Mouse (Mus musculus): ENCODE results near the gene Tnfaip8l3.
"Not testable (repeated sequence)": the region's sequence is repeated elsewhere in the genome, so short reads cannot be mapped to it uniquely, and the experiment has no call there.

Gene Tnfaip8l3

DNA sequence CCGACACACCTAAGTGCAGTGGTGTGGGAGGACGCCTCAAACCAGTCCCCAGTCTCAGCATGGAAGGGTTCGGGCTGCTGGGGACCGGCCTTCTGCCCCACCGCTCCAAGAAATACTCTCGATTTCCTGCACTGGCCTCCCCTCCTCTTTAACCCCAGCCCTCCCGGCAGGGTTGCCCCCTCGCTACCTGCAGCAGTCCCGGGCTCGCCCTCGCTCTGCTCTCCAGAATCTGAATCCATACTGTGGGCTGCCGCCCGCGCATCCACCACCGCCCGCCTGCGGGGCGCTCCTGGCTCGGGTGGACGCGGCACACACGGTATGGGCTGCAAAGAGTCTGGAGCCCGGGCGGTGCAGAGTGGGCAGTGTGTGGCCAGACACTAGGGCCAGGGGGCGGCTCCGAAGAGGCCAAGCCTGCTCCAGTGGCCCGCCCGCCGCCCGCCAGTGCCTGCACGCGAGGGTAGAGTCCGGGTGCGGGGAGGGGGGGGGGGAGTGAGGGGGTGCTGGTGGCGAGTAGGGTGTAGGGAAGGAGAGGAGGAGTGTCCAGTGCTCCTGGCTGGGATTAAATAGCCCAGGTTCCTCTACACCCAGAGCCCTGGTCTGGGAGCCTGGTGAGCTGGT is at the start of gene Tnfaip8l3:
Tnfaip8l3 (minus strand) TSS at position 357 of the 618 bp plus-strand sequence.
- in situ Hi-C loops (cut with MboI), result no loop called here

DNA sequence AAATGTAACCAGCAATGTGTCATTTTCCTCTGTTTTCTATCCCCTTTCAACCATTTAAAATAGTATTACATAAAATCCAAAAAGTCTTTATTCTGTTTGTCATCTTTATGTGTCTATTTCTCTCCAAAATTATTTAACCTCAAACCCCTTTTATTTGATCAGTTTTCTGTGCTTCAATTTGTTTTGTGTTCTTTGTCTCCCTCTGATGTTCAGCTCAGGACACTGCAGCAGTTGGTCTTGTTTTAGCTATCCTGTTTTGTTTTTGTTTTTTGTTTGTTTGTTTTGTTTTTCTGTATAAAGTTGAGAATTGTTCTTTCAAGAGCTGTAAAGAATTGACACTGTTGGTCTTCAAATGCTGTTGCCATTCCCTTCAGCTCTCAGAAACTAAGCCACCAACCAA is 44.5 kb upstream of the Tnfaip8l3 start:
- in situ Hi-C loops (cut with MboI), result no loop called here

DNA sequence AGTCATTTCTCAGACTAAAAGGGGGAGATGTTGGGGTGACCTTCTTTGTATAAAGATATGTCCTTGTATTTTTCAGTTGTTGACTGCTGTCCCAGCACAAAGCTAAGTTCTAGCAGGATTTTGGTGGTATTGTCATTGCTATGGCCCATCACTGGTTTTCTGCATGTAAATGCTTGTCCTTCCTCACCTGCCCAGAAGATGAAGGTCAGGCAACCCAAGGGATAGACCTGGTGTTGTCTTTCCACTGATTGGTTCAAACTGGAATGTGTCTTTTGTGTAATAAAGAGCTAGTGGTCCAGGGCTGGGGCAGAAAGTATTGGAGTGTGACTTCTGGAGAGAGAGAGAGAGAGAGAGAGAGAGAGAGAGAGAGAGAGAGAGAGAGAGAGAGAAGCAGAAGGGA is 30.4 kb upstream of the Tnfaip8l3 start:
- in situ Hi-C loops (cut with MboI), result no loop called here

DNA sequence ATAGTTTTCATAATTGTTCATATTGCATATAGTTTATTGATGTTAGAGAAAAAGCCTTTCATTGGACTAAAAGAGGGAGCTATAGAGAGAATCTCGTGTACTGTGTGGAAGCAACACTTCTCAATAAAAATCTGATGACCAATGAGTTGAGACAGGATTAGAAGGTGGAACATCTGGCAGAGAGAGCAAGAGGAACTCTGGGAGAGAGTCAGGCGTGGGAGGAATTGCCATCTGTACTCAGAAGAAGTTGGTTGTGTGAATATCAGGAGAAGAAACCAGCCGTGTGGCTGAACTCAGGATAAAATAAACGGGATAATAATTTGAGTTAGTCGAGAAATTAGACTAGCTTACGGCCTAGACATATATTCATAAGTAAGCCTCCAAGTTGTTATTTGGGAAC is 28.9 kb upstream of the Tnfaip8l3 start:
- in situ Hi-C loops (cut with MboI), result no loop called here

DNA sequence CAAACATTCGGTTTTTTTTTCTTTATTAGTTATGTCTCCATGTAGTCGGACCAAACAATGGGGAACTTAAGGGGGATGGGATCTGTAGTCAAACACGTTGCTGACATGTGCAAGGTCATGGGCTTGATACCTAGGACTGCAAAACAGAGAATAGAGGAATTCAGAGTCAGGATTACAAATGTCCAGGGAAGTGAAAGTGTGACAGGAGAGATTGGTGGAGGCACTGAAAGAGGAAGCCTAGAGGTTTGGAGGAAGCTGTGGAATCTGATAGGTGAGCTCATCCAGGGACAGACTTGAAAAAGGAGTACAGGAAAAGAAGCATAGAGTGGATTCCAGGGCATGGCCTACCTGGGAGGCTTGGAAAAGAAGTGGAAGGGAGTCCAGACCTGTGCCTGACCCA is 16.1 kb upstream of the Tnfaip8l3 start:
- in situ Hi-C loops (cut with MboI), result no loop called here

DNA sequence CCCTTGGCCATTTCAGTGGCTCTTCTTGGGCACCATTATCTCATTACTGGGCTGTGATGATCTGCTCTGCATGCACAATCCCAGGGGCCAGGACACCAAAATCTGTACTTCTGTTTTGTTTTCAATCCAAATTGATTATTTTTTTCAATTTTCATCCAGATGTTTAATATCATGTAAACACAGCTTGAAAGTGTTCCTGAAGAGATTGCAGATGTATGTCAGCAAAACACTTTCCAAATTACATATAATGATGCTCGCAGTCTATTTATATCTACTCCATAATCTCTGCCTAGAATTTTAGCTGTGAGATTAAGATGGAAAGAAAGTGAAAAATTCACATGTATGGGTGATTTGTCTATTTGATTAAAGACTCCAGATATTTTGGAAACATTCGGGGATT is 9.6 kb upstream of the Tnfaip8l3 start:
- in situ Hi-C loops (cut with MboI), result no loop called here

DNA sequence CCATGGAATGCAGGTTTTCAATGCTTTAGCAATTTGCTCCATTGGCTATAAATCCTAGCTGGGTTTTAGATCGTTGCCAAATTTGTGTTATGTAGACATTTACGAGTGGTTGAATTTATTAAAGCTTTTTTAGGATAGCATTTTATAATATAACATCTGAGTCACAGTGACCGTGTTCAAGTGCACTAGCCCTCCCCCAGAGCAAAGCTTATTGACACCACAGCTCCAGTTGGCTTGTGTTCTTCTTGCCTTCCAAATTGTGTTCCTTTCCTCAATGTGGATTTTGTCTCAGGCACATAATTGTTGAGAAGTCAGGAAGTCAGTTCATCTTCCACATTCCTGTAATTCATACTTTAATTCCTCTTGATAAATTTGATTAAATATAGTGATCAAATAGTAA is 6.7 kb upstream of the Tnfaip8l3 start:
- in situ Hi-C loops (cut with MboI), result no loop called here

DNA sequence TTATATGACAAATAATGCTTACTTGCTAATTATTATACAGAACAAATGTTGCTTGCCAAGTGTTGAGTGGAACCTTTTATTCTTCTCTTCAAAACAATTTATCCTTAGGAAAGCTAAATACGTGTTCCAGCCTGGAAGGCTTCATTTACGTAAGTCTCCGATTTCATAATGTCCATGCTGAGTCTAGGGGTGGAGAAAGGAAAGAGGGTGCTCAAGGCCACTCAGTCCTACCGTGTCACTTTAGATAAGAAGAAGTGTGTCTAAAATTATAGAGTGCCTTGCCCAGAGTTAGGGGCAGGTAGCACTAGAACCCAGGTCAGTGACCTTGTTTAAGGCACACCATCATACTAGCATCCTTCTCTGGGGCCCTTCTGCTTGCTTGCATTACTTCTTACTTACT is 5.5 kb upstream of the Tnfaip8l3 start:
- in situ Hi-C loops (cut with MboI), result no loop called here

DNA sequence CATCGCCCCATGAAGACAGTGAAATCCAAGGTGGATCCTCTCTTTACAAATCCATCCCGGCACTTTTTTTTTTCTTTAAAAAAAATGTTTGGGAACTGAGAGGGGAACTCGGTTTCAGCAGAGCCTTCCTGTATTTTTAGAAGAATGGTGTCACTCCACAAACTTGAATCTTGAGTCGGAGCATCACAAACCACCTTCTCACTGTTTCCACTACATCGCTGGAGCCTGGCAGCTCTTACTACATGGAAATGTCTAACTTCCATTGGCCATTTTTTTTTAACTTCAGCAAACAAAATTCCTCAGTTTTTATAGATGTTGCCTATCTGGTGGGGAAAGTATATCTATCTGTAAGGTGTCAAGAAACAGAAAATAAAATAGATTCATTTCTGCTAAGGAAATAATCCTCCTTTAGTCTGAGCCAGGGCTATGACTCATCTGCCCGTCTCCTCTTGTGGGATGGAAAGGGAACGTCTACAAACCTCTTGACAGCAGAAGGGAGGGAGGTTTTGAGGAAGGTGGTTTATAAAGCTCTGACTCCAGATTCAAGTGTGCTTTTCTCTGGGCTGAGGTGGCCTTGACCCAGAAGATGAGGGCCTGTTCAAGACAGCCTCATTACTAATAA is 3.4 kb upstream of the Tnfaip8l3 start:
- in situ Hi-C loops (cut with MboI), result no loop called here

DNA sequence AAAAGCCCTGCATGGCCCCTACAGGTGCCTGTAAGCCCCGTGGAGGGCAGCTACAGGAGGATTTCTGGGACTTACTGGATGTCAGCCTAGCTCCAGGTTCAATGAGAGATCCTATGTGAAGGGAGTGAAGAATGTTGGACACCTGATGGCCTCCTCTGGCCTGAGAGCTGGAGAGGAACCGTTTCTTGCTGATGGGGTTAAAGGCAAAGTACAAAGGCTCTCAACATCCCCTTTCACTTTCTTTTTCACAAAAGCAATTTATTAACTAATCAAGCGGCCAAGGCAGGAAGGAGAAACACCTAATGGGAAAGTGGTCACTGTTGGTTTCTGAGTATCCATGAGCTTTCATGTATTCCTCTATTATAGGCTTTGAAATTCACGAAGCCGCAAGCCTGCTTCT is 1.0 kb upstream of the Tnfaip8l3 start:
- in situ Hi-C loops (cut with MboI), result no loop called here

DNA sequence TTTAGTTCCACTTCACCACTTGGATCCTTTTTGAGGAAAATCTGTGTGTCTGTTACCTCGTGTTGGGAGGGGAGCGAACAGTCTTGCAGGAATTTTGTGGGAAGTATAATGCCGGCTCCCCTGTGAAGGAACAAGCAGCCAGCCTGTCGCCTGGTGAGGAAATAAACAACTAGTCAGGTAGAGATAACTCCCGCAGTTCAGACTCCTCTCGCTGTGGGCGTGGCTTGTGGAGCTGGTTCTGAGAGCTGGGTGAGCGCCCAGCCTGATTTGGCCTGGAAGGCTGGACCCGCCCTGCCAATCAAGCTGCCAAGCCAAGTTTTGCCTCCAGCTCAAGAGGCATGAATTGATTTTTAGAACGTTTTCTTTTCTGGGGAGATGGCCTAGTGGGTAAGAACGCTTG is 589 bp upstream of the Tnfaip8l3 start:
- in situ Hi-C loops (cut with MboI), result no loop called here

DNA sequence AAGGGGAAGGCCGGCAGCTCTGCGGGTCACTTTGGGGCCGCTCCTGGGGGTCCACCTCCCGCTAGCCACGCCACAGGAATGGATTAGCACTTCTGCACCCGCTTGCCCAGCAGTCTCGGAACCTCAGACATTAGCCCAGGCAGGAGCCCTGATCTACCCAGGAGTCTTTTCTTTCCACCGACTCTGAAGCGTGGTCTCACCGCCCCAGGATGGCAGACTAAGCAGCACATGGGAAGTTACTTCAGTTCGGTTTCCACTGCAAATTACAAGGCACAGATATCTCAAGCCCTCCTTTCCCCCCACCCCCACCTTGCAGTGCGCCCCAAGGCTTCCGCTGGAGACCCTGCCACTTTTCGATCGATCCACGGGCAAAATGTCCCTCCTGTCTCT is 551 bp downstream of the Tnfaip8l3 start:
- in situ Hi-C loops (cut with MboI), result no loop called here

DNA sequence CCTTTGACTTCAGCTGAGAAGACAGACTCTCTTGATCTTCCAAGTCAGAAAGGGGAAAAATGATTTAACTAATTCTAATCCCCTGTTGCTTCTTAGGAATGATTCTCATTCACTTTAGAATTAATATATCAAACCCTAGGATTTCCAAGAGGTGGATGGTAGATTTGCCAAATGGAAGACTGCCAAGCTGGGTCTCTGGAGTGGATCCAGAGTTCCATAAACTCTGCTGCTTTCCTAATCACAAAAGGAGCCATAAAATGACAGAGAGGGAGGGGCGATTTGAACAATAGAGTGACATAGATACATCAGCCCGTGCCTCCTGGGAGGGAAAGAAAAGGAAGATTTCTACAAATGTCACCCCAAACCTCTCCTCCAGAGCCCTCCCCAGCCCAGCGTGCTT is 3.4 kb downstream of the Tnfaip8l3 start:
- in situ Hi-C loops (cut with MboI), result no loop called here

DNA sequence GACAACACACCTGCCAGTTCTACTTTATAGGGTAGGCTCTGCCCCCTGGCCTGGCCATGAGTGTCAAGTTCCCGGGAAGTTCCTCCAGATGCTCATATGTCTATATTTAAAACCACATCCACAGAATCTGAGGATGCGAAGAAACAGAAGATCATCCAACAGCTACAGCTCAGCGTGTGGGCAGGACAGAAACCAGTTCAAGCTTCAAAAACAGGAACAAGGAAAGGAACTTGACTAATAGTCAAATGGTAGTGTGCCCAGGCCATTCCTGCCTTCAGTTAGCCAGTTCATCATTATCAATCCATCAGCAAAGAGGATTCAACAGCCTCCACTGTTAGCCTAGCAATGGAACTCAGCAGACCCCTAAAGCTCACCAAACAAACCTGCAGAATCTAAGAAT is 4.5 kb downstream of the Tnfaip8l3 start:
- in situ Hi-C loops (cut with MboI), result no loop called here

DNA sequence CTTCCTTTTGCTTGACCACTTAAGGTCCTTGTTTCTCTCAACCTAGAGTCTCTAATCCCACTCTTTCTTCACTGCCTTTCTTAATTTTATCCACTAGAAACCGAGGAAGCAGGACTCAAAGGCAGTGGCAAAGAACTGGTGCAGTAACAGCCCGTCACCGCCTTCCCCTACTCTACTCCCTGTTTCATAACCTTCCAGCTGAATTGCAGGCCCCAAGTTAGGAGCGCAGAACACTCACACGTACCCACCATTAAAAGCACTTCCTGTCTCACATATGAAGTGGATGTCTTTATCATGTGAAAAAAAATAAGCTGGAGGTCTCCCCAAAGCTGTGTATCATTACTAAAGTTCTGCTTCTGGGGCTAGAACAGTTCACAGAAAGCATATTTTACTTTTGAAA is 6.5 kb downstream of the Tnfaip8l3 start:
- in situ Hi-C loops (cut with MboI), result no loop called here

DNA sequence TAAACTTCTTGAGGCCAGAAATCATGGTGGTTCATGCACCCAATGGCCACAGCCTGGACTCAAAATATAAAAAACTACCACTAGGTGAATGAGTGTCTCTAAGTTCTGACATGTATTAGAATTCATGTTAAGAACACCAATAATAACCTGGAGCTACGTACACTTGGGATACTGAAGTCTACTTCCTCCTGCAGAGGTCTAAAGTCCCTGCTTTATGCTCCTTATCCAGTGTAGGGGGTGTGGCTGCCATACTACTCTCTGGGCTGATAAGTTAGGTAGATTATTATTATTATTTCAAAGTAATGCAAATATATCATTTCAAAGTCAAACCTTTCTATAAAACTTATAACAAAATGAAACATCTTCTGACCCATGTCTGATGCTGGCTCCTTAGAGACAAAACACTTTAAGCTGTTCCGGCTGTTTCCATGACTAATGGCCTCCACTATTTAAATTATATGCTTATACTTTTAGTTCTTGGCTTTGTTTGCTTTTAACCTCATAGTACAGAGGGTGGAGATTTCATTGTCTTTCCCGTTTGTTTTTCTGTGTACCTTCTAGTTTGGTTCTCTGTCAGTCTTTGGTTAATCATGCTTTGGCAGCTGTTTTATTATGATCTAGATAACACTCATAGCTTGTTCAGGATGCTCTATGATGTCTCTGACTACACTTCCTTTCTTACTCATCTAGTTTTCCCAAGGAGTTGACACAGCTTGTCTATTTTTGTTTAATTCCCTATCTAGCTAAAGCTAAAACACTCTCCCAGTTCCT is 16.7 kb downstream of the Tnfaip8l3 start:
- in situ Hi-C loops (cut with MboI), result no loop called here

DNA sequence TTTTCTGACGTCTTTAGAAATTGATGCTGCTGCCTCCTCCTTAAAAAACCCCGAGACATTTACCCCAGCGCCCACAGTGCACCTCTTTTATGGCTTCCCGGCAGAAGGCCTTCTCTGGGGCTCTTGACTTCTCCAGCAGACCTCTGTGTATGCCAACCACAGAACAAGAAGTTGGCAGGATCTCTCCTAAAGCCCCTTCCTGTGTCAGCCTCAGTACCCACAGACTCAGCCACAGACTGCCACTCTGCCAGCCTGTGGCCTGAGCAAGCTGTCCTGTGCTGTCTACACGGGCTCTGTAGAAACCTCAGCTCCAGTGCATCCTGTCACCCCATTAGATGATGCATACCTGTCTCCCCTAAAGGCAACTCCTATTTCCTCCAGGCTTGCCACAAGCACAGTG is 19.2 kb downstream of the Tnfaip8l3 start:
- in situ Hi-C loops (cut with MboI), result no loop called here

DNA sequence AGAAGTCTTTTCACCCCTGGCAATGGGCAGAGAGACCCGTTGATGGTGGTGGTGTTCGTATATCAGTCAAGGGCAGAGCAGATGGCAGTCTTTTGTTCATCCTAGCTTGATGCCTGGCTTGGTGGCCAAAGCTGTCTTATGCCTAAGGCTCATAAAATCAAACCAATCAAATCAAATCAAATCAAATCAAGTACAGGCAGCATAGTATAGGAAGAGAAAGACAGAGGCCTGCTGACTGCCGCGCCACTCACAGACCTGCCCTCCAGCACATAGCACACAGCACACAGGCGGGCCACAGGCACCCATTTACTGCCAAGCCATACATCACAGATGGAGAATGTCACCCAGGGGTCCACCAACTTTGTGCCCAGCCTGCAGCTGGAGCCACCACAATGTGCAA is 25.1 kb downstream of the Tnfaip8l3 start:
- in situ Hi-C loops (cut with MboI), result no loop called here

DNA sequence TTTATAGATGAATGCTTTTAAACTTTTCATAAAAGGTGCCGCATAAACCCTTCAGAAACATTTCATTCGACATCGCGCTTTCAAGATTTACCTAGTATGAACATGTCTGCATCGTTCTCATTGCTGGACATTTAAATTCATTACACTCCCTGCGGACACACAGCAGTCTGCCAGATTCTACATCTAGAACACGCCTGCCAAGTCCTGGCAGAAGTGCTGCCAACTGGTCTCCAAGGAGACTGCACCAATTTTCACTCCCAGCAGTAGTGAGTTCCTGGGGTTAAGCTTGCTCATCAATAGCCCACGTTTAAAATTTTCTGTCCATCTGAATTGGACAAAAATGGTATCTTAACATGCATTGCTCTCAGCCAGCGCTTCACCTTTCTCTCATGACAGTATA is 30.5 kb downstream of the Tnfaip8l3 start:
- in situ Hi-C loops (cut with MboI), result no loop called here

DNA sequence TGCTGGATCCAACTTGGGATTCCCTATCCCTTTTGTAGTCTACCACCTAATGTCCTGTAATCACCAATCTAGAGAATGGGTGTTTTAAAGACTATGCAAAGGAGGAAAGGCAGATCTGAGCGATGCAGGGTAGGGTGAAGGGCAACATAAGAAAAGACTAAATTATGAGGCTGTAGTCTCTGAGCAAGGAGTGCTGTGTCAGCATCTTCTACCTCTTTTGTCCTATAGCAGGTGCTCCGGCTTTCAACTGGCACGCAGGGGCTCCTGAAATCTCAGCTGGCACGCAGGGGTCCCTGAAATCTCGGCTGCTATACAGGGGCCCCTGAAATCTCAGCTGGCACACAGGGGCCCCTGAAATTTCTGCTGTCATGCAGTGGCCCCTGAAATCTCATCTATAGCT is 33.5 kb downstream of the Tnfaip8l3 start:
- in situ Hi-C loops (cut with MboI), result no loop called here

DNA sequence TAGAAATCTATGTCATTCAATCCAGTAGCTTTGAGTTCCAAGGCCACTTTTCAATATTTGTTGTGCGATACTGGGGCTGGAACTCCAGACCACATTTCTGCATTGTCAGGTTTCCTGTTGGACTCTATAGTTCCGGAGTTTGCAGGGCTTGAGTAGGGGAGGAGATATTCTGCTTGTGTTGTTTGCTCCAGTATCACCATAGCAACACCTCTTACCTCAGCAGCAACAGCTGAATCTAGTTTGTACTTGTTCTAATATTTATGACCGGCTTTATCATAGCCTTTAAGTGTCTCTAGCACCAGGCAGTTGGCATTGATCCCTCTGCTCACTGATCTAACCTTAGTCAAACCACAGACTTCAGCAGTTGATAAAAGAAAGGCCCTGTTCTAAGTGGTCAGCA is 45.4 kb downstream of the Tnfaip8l3 start:
- in situ Hi-C loops (cut with MboI), result no loop called here

DNA sequence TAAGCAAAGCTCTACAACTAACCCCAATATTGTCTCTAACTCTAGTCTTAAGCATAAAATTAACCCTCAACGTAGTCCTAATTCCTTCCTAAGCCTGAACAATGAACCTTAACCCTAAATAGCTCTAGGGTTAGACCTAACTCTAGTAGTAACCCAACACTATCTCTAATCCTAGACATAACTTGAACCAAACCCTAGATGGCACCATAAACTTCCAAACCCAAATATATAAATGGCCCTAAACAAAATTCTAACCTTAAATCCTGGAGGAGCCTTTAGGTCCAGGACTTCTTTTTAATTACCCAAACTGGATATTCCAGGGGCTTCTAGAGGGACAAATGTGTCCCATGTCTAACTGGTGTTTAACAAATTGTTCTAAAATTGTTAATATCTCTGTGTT is 73.7 kb downstream of the Tnfaip8l3 start:
- in situ Hi-C loops (cut with MboI), result no loop called here

DNA sequence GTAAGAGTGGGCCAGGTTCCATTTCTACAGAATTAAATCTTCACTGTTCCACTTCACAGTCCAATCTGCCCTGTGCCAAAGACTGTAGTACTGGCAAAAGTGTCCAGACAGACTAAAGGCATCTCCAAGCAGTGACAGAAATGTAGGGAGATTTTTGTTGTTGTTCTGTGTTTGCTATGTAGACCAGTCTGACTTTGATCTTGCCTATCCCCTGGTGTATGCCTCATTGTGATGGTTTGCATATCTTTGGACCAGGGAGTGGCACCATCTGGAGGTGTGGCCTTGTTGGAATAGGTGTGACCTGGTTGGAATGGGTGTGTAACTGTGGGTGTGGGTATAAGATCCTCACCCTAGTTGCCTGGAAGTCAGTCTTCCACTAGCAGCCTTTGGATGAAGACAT is 75.6 kb downstream of the Tnfaip8l3 start:
- in situ Hi-C loops (cut with MboI), result not testable (repeated sequence)

All from mature B cell (primary cell).